Mouse (Mus musculus): ENCODE measurements around the gene Dnah7b. TPM values are rescaled to one million over a fixed set of nuclear protein-coding genes. Genes with fewer than 3 reads are reported as not detected.
"Not testable (repeated sequence)": the region's sequence is repeated elsewhere in the genome, so short reads cannot be mapped to it uniquely, and the experiment has no call there.

Gene Dnah7b
- polyA plus RNA-seq, 1 experiment from 2014 or later: 1.3 TPM

DNA sequence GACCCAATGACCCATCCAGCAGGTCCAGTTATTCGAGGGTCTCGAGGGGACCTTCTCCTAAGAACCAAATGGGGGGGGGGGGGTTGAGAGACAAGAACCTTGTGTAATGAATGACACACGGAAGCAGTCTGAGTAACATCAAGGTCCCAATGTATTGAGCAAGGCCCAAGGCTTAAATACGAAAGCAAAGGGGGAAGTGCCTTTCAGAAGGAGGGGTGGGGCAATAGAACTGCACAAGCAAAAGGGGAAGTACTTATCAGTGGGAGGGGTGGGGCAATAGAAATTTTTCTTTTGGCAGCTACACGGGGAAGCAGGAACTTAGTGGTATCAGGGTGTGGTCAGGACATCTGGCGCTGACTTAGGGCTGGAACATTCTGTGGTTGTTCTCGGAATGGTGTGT is 348.7 kb downstream of the Dnah7b start:
- not testable (repeated sequence) for H3K27me3 ChIP-seq (ENCODE audit: control insufficient read depth, insufficient read depth, low read length); ATAC-seq (replicated peaks; ENCODE audit: extremely low read depth, insufficient read depth, low FRiP score)

GRCm38 (mm10) chr1:46416946-46417345 is 350.8 kb downstream of the Dnah7b start:
- not testable (repeated sequence) for H3K9ac ChIP-seq (ENCODE audit: low read length); H3K27me3 ChIP-seq (ENCODE audit: control insufficient read depth, insufficient read depth, low read length); H3K4me3 ChIP-seq (ENCODE audit: low read length); H3K4me1 ChIP-seq (ENCODE audit: control insufficient read depth, insufficient read depth, low read length); ATAC-seq (replicated peaks; ENCODE audit: extremely low read depth, insufficient read depth, low FRiP score); H3K36me3 ChIP-seq (ENCODE audit: control insufficient read depth, insufficient read depth); H3K27ac ChIP-seq (ENCODE audit: low read length); H3K4me2 ChIP-seq (ENCODE audit: low read depth, low read length); H3K9me3 ChIP-seq (replicated peaks; ENCODE audit: control insufficient read depth, low read length)
- 18% methylated on average over 3 of the region's 3 CpGs for WGBS

More for the DNA sequence above, 348.7 kb downstream of the Dnah7b start:
- not testable (repeated sequence) for H3K4me3 ChIP-seq (ENCODE audit: low read length); H3K9ac ChIP-seq (ENCODE audit: low read length); H3K27ac ChIP-seq (ENCODE audit: low read length); H3K36me3 ChIP-seq (ENCODE audit: control insufficient read depth, insufficient read depth); H3K9me3 ChIP-seq (replicated peaks; ENCODE audit: control insufficient read depth, low read length); H3K4me1 ChIP-seq (ENCODE audit: control insufficient read depth, insufficient read depth, low read length); H3K4me2 ChIP-seq (ENCODE audit: low read depth, low read length)
- WGBS: 66% methylated on average over 7 of the region's 7 CpGs

DNA sequence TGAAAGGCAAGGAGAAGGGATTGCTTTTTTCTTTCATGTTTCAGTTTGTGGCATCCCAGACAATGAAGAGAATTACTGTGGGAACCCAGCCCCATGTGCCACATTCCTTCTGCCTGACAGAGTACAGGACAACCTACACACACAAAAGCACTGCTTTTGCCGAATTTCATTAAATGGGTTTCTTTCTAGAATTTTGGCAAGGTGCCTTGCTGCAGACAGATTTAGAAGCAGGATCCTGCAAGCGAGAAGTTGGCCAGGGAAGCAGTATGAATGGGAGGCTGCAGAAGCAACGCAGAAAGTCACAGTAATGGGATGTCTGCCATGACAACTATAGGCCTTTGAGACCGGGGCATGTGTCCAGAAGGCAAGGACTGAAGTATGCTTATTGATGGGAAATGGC is 352.9 kb downstream of the Dnah7b start:
- 61% methylated on average over 3 of the region's 4 CpGs for WGBS
- H3K9ac ChIP-seq (ENCODE audit: low read length); H3K27ac ChIP-seq (ENCODE audit: low read length); H3K27me3 ChIP-seq (ENCODE audit: control insufficient read depth, insufficient read depth, low read length); H3K4me3 ChIP-seq (ENCODE audit: low read length); H3K4me2 ChIP-seq (ENCODE audit: low read depth, low read length); H3K36me3 ChIP-seq (ENCODE audit: control insufficient read depth, insufficient read depth); ATAC-seq (replicated peaks; ENCODE audit: extremely low read depth, insufficient read depth, low FRiP score); H3K9me3 ChIP-seq (replicated peaks; ENCODE audit: control insufficient read depth, low read length); H3K4me1 ChIP-seq (ENCODE audit: control insufficient read depth, insufficient read depth, low read length): not testable (repeated sequence)

Other genes starting within 250 kb of the Dnah7b start
- gene Gm5269, start 176.0 kb upstream of the Dnah7b start, polyA plus RNA-seq (2015; fragmentation: Nextera tagmentation; extraction: Ambion mirVana): not detected in 2 replicates
- 18.0 and 18.8 TPM in 2 replicates for gene Slc40a1, start 139.8 kb upstream of the Dnah7b start, polyA plus RNA-seq (2015; fragmentation: Nextera tagmentation; extraction: Ambion mirVana)

All from heart, embryonic 16.5 days (tissue).